Mouse (Mus musculus) small intestine, adult 2 months (tissue): ENCODE measurements around the gene Ccdc96.

ENCODE experiments used
- CTCF ChIP-seq: fragments of 200-500 bp; IDR thresholded peaks from 2 replicates; pipeline ENCODE4 v1.5.1; 2012; ENCODE audit warnings: low read depth, mild to moderate bottlenecking, control low read depth, inconsistent platforms, low read length, moderate library complexity, mixed read lengths; ENCODE audit not compliant: insufficient replicate concordance, insufficient read length; ENCODE audit errors: extremely low read depth
- POLR2A ChIP-seq: fragments of 200-500 bp; IDR thresholded peaks from 2 replicates; pipeline ENCODE4 v1.6.1; 2012; ENCODE audit warnings: low read depth, mild to moderate bottlenecking, control low read depth, inconsistent platforms, low read length, moderate library complexity

DNA sequence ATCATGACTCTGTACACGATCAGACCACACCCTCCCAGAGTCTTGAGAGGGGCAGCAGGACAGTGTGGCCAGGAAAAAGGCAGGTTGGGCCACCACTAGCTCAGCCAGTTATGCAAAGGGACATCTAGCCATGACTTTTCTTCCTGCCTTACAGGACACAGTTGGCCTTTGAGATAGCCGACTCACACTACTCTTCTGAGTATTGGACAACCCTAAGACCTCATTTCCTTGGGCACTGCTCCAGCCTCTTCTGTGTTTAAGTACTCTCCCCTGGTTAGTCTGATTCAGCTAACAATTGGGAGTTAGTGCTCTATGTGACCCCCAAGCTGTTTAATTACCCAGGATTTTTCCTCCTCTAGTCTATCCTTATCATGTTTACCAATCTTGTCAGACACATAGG, 4.7 kb upstream of the Ccdc96 start:
- TF ChIP-seq CTCF: no peak
- TF ChIP-seq POLR2A: no peak
